Mouse (Mus musculus) urinary bladder, postnatal 4 days (tissue): ENCODE data around the gene Isy1.

Source experiments
- DNase-seq, 2 experiments: peaks; one replicate each; pipeline ENCODE4 v3.0.0; 2021 to 2022; ENCODE audit warnings: low spot score in 2 of 2

Gene Isy1

DNA sequence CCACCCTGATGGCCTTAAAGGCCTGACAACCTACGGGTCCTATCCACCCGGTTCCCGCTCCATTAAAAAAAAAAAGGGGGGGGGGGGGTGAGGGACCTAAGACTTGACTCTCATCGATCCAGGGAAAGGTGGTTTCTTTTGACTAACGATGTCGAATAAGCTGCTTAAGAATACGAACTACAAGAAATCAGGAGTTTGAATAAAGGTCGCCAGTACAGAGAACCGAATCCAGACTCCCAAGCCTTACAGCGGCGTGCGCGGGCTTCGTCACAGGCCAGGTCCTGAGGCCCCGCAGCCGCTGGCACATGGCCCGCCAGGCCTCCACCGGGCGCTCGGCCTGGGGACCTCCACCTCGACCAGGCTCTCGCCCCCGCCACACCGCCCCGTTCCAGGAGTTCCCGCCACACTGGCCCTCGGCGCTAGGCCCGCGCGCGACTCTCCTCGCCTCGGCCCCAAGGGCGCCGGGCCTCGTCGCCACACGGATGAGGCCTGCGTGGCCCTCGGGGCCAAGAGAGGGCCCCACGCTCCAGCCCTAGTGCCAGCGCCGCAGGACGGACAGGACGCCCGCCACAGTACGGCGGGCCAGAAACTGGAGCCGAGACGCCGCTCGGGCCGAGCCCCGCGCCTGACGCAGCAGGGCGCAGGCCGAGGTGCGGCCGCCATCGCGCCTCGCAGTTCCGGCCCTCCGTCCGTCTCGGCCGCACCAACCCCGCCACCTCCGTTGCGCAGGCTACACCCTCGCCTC lies 11.7 kb upstream of the Isy1 start:
- DNase-seq = peak; percentile 57 to 66

DNA sequence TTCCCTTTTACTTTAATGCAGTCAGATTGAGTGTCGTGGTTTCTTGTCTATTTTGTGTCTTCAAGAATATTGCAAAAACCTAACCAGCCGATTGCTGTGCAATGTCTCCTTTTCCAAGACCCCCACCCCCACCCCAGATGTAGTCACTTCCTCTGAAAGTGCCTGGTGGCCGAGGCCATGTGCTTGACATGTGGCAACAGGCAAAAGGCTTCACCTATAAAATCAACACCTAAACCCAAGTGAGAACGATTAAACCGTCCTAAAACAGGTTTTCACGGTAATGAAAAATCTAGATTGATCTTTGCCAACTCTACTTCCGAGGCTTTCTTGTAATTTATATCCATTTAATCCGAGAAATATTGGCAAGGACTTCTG lies 11.2 kb upstream of the Isy1 start:
- DNase-seq = no peak

DNA sequence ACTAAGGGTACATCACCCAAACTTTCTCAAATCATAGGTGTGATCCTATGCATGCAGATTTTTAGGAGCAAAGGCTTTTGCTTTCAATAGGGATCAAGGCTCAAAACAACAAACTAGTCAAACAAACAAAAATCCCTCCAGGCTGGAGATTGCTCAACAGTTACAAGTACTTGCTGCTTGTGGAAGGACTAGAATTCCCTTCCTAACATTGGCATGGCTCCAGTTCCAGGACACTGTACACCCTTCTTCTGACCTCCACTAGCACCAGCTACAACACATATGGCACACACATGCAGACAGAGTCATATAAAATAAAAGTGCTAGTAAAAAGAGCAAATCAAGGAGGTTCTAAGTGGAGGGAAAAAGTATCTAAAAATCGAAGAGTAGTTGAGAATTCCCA lies 8.2 kb upstream of the Isy1 start:
- DNase-seq = no peak

DNA sequence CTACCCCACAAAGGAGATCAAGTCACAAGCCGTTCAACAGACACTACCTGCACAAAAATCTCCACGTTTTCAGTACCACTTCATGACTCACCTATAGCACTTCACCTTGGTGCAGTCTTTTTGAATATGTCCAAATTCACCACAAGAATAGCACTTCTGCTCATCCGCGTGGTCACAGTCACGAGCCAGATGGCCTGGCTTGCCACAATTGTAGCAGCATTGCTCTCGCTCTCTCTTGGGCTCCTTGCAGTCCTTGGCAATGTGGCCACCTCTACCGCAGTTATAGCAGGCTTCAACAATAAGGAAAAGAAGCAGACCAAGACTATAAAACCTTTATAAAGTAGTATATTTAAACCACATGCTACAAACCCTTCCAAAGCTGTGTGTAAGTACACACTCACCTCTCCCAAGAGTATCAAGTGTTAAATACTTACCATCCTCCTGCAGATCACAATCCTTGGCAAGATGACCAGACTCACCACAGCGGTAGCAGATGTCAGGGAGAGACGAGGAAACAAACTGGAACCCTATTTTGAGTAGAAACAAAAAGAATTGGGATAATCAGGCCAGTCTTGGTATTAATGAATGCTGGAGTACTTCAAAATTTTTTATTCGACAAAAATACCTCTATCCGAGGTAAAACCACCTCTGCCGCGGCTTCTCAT lies 6.6 kb upstream of the Isy1 start:
- no peak for DNase-seq

DNA sequence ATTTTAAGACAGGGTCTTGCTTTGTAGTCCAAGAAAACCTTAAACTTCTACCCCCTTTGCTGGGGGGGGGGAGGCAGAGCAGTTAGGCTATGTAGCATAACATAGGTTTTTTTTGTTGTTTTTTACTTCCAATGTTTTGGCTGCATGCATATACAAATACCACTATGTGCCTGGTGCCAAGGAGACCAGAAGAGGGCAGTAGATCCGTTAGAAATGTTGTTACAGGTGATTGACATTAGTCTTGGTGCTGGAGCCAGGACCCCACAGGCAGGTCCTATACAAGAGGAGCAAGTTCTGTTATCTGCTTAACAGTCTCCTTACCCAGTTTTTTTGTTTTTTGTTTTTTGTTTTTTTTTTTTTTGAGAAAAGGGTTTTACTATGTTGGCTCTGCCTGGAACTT lies 3.7 kb upstream of the Isy1 start:
- DNase-seq = no peak

DNA sequence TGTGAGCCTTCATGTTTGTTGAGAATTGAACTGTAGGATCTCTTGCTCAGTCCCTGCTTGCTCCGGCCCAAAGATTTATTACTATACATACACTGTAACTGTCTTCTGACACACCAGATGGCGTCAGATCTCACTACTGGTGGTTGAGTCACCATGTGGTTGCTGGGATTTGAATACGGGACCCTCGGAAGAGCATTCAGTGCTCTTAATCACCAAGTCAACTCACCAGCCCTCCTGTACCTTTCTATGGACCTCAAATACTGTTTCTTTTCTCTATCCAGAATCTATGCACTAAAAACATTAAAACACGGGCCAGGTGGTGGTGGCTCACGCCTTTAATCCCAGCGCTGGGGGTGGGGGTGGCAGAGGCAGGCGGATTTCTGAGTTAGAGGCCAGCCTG lies 3.0 kb upstream of the Isy1 start:
- no peak for DNase-seq

DNA sequence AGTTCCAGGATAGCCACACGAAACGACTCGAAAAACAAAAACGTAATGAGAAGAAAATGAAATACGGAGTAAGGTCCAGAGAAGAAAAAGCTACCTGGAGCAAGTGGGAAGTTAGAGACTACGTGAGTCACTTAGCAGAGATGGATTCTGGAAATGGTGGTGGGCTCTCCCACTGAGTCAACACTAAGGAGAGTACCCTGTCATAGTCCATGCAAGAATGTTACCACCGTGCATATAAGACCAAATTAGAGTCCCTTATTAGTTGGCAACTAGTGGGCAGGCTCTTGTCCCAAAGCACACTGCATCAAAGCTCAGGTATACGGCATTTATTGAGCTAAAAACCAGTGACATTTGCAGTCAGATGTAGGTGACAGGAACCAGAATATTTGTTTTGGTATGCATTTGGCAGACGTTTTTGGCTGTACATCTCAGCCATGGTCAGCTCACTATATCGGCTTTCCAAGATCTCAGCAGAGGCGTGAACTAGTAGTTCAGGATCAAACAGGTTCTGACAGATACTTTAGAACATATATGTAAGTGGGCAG lies 1.3 kb upstream of the Isy1 start:
- DNase-seq = no peak

DNA sequence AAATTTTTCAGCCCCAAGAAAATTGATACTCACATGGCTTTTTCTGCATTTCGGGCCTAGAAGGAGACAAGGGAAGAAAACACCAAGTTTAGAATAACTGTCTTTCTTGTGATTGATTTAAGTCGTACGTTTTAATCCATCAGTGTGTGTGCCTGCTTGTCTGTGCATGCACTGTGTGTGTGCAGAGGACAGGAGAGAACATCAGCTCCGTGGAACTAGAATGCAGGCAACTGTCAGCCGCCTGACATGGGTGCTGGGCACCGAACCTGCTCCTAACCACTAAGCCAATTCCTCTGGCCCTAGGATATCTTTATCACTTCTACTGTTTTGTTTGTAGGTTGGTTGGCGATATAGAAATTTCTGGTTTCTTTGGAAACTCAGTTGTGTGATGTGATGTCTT lies 2.9 kb downstream of the Isy1 start, which contains the start of gene Gm45140:
Gene Gm45140 (minus strand): TSS at position 101 of the 400 bp plus-strand sequence.
- no peak for DNase-seq

DNA sequence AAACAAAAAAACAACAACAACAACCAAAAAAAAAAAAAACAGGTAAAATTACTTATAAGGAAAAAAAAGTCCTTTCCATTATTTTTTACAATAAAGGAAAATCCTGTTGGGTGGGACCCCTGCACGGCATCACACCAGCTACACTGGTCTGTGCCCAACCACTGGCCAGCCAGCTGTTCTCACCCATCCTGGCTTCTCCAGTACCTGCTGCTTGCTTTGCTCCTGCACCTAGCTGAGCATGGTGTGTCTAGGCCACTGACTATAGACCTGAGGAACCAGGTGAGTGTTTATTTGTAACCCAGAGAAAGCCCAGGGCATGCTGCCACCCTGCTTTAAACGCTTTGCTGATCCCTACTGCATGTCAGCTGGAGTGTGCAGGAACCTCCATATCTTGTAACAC lies 18.2 kb downstream of the Isy1 start:
- DNase-seq = no peak

DNA sequence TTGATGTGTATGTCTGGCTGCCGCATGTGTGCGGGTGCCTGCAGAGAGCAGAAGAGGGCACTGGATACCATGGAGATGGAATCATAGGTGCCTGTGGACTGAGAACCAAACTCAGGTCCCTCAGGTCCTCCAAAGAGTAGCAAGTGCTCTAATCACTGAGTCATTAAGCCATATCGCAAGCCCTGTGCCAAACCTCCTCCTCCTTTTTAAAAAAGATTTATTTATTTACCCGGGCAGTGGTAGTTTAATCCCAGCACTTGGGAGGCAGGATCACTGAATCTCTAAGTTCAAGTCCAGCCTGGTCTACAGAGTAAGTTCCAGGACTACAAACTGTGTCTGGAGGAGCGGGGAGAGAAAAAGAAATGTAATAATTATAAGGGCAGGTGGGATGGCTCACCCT lies 24.1 kb downstream of the Isy1 start:
- no peak for DNase-seq

DNA sequence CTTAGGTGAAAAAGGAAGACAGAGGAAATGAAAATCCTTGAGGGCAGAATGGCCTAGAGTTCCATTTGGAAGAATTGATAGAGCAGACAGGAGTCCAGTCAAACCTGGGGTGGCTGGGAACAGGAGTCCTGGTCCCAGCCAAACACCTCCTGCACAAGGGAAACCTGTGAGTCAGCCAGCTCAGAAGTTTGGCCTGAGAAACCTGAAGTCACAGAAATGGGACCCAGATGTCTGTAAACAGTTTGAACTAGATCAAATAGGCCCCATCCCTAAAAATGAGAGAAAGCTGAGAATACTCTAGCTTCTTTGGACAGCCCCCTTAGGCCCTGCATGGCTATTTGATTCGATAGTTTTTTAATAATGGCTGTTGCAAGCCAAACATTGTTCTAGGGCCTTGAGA lies 25.9 kb downstream of the Isy1 start:
- peak in 1 of 2 experiments; percentile 46 for DNase-seq

DNA sequence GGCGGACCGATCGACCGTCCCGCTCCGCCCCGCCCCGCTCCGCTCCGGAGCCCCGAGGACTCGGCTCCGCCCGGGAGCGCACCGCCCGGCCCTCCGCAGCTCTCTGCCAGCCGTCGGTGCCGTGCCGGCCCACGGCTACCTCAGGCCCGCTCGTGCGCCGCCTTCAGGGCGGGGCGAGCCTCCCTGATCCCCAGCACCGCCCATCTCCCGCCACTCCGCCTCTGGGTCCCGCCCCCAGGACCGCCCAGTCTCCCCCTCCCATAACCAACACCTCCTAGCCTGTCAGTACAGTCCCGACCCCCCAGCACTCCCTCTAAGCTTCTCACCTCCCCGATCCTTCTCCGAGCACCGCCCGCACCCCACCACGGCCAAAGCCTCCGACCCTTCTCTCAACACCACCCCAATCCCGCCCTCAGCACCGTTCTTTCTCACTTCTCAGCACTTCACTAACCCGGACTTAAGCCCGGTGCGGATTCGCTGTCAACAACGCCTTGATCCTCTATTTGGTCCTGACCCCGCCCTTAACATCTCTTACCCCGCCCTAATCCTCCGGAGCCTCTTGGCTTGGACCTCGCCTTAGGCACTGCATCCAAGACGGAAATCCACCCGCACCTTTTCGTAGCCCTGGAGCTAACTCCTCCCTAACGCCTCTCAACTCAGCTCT lies 26.8 kb downstream of the Isy1 start, which contains the start of gene Rab43:
Gene Rab43 (minus strand): TSS at position 490 of the 664 bp plus-strand sequence.
- peak; percentile 91 to 94 for DNase-seq

DNA sequence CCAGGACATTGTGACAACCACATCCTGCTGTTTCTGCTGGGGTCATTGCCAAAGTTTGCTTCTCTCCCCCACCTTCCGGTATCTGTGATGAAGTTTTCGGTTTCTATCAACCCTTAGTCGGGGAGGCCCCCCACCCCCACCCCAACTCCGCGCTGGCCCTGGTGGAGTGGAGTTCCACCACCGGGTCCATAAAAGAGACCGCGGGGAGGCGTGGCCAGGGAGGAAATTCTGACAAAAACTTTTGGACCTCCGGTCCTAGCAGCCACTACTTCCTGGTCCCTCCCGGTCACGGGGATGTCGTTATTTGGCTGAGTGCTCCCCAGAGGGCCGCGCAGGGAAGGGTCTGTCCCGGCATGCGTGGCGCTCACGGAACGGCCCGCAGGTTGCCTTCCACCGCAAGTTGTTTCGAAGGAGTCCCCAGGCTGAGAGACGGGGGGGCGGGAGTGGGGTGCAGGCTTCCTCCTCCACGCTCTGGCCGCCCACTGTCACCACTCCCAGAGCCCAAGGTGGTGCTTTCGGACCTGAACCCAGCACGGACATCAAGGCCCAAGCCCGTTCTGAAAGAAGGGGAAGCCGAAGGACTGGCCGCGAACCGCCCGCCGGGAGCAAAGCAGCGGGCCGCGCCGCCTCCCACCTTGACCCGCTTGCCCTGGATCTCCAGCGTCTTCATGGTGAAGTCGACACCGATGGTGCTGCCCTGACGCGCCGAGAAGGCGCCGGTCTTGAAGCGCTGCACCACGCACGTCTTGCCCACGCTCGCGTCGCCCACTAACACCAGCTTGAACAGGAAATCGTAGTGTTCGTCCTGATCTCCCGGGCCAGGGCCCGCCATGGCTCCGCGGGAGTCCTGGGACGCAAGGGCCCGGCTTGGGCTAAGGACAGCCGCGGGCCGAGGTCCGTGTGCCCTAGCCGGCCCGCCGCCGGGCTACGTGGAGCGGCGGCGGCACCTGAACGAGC lies 27.6 kb downstream of the Isy1 start:
- peak; percentile 48 to 69 for DNase-seq

DNA sequence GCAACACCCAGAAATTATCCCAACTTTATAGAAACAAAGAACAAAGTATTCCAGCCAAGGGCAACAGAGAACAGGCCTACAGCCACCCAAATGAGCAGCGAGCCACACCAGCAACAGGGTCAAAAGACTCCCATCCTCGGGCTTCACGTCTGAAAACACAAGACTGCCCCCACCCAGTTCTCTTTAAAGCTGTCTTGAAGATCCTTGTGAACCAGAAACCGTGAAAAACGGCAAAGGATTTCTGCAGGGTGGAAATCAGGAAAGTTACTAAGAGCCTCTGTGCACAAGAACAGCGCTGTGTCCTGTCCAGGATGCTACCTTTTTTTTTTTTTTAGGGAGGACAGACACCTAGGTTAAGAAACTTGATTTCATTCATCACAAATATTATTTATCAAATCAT lies 28.3 kb downstream of the Isy1 start:
- no peak for DNase-seq

DNA sequence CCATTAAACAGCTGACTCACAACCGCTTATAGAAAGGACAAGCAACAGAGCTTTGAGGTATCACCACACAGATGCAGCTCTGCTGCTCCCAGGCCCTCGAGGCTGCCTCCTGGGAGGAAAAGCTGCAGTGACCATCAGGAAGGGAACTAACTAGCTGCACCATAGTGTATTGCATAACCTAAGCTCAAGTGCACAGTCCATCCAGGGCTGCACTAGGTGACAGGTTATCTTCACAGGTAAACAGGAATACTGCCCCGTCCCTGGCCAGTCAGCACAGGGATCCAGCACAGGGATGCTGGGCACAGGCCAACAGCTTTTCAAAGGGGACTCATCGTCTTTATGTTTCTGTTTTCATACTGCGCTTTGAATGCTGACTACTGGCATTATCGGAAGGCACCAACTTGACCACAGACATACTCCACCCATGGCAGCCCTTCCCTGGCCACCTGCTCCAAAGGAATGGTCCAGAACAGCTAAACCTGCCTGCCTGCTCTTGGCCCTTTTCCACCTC lies 28.9 kb downstream of the Isy1 start:
- peak in 1 of 2 experiments; percentile 52 for DNase-seq

DNA sequence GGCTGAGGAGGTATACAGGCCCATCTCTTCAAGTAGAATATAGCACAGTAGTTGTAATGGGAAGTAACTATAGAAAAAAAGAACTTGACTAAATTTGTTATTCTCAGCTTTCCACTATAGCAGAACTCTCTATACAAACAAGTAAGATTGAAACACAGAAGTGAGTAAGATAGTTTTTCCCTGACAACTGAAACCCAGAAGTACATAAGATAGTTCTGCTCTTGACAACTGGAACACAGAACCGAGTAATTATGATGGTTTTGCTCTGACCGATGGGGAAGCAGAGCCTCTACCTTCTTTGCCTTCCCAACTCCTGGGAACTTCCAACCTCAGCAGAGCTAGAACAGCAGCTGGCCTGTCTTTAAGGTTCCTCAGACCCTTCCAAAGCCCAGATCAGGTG lies 29.5 kb downstream of the Isy1 start:
- DNase-seq = no peak

DNA sequence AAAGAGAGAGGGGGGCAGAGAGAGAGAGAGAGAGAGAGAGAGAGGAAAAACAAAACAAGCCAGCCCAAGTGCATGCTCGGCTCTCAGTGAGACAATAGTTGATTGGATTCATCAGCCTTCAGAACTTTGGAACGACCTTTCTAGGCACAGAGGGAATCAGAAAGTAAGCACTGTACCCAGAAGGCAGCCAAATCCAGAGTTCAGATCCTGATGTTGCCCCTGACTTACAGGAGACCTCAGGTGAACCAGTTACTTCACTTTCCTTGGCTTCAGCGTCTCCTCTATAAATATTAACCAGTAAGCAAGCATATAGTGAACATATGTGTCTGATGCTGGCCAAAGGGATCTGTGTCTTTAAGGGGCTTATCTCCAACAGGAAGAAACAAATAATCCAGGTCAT lies 30.1 kb downstream of the Isy1 start:
- DNase-seq = no peak

DNA sequence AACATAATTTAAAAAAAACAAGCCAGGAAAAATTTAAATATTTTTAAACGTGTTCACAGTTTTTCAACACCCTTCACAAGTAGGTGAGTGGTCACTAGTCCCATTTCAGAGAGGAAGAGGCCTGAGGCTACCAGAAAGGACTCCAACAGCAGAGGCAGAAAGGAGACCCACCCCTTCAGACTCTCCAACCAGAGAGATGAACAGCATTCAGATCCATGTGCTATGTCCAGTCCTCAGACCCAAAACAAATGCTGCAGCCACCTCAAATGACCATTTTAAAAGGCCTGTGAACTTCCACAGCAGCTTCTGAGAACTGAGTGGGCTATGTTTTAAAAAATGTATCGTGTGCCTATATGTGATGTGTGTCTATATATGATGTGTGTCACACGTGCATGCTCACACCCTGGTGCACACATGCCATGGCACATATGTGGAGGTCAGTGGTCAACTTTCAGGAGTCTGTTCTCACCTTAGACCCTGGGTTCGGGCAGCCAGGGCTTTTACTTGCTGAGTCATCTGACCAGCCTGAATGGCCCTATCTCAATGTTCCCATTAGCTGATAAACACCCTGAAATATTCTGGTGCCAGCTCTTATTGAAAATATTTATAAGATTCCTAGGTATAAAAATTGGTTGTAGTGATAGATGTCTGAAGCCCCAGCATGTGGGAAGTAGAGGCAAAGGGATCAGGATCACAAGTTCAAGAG lies 30.7 kb downstream of the Isy1 start:
- DNase-seq = peak in 1 of 2 experiments; percentile 57

DNA sequence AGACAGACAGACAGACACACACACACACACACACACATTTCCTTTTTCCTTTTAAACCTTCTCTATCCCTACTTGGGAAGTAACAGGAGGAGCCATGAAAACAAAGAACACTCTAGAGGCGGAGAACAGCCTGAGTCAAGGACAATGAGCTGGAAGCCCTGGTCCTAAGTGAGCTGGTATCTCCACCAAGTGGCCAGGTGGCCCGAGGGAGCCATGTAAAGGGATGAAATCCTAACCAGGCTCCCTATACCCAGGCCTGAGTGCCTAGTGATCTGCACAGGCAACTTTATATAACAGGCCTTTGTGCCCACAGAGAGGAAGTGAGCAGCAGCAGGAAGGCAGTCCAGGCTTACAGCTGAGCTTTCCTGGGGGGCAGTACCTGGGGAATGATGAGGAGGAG lies 31.7 kb downstream of the Isy1 start:
- DNase-seq = no peak

DNA sequence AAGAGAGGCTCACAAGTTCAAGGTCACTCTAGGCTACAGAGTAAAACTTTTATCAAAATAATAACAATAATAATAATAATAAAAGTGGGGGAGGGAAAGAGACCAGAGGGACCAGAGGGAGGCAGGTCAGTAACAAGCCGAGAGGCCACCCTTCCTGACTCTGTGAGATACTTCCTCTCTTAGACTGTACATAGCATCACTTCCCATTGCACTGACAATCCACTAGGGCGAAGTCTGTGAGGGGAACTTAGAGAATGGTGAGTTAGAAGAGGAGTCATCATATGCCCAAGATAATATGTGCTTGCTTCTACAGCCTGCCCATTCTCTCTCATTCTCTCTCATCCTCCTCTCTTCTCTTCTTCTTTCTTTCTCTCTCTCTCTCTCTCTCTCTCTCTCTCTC lies 32.6 kb downstream of the Isy1 start:
- no peak for DNase-seq

DNA sequence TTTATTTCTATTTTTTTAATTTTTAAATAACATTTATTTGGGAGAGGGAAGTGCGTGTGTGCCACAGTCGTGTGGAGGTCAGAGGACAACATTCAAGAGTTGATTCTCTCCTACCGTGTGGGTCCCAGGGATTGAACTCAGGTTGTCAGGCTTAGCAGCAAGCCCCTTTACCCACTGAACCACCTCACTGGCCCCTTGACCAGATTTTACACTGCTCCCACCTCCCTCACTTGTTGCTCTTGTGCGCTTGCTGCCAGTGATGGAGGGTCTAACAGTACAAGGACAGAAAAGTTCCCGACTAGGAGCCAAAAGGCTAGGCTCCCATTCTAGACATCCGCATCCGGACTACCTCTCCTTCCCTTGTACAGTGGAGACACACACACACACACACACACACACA lies 33.1 kb downstream of the Isy1 start:
- DNase-seq = peak in 1 of 2 experiments; percentile 53
